Mouse (Mus musculus): ENCODE results near the gene Hint1. TPM values are rescaled to one million over a fixed set of nuclear protein-coding genes. Genes with fewer than 3 reads are reported as not detected.

Gene Hint1
- total and polyA plus RNA-seq, 3 experiments, result 529 to 2,790 (median 567) TPM

DNA sequence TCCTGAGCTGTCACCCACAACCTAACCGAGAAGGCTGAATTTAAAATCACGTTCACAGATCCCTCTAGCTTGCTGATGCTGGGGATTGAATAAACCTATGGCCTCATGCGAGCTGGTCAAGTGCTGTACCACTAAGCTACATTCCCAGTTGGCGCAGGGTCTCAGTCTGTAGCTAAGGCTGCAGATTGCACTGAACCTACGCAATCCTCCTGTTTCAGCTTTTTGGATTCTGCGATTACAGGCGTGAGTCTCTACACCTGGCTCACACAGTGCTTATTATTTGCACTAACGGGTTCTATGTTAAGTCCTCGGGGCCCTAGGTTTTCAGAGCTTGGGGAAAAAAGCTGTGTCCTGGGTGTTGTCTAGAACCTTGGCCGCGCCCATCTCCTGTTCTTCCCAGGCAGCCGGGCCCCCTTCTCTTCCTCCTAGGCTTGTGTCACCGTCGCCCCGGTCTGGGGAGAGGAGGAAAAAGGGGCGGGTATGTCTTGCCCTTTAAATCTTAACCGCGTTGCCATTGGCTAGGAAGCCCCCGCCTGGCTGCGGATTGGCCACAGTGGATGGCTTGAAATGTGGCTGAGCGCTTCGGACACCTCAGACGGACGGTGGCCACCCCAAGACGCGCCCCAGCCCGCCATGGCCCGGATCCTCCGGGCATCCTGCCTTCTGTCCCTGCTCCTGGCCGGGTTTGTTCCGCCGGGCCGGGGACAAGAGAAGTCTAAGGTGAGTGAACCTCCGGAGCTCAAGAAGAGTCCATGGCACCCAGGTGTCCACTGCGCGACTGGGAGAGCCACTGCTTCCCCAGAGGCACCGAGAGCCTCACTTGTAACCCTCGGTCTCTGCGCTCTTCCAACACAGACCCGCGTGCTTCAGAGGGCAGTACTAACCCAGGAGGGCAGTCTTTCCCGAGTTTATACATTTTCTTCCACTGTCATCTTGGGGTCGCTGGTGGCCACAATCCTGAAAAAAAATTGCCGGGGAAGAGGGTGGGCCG, 36.4 kb downstream of the Hint1 start, which contains the start of gene Gpx3:
Gpx3 (plus strand) TSS at position 121 of the 991 bp plus-strand sequence.
- Histone ChIP-seq H3K4me1 (ENCODE audit: control insufficient read depth in 1 of 2, insufficient read depth in 2 of 2, low read length in 2 of 2) (peaks cover 2 to 7% of the 10 kb centered on the region in 2 experiments; a peak in 3 of 4 replicates), H3K9me3 (replicated peaks; ENCODE audit: insufficient read depth, low read length) (no peaks in the 10 kb centered on the region), H3K27ac (ENCODE audit: control insufficient read depth, low read depth, low read length) (no peak within 1 kb of the TSS), H3K4me3 (ENCODE audit: control insufficient read depth in 1 of 2, insufficient read depth in 1 of 2, low read depth in 2 of 2, low read length in 2 of 2) (no peak within 1 kb of the TSS), H3K79me2 (ENCODE audit: control insufficient read depth, insufficient read depth, low read length, poor library complexity) (no peaks in the 10 kb centered on the region), H3K36me3 (ENCODE audit: control insufficient read depth in 1 of 2, insufficient read depth in 2 of 2, low read length in 2 of 2) (peaks cover 0 to 5% of the 10 kb centered on the region in 2 experiments; a peak in 1 of 4 replicates), H3K27me3 (ENCODE audit: control insufficient read depth in 1 of 2, insufficient read depth in 2 of 2, low read length in 2 of 2) (peaks cover 0 to 4% of the 10 kb centered on the region in 2 experiments; a peak in 1 of 4 replicates), H3K9ac (ENCODE audit: control insufficient read depth, low read depth, low read length, poor library complexity, severe bottlenecking) (no peak within 1 kb of the TSS)
- DNase-seq (ENCODE audit: low read depth, low spot score), result no peak
- no peak for TF ChIP-seq TAL1 (IDR thresholded peaks at IDR 0.05; ENCODE audit: low read length)

DNA sequence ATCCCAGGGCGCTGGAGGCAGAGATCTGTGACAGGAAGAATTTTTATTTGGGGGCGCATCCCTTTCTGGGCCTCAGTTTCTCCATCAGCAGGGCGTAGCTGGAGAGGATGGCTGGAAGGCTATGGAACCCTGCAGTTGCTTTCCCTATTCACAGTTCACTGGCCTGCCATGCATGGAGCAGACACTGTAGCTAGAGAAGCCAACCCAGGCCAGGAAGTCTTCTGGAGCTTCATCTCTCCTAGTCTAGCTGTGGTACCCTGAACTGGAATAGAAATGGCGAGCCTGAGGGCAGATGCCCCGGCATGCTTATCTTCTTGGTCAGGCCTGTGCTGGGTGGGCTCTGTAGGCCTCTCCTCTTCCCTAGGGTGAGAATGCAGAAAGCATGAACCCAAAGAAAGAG, 37.2 kb downstream of the Hint1 start:
- Histone ChIP-seq H3K27ac (ENCODE audit: control insufficient read depth, low read depth, low read length) (no peak overlapping the region), H3K9ac (ENCODE audit: control insufficient read depth, low read depth, low read length, poor library complexity, severe bottlenecking) (no peak overlapping the region), H3K36me3 (ENCODE audit: control insufficient read depth in 1 of 2, insufficient read depth in 2 of 2, low read length in 2 of 2) (peaks cover 0 to 5% of the 10 kb centered on the region in 2 experiments; a peak in 1 of 4 replicates), H3K9me3 (replicated peaks; ENCODE audit: insufficient read depth, low read length) (no peaks in the 10 kb centered on the region), H3K4me3 (ENCODE audit: control insufficient read depth in 1 of 2, insufficient read depth in 1 of 2, low read depth in 2 of 2, low read length in 2 of 2) (no peak overlapping the region), H3K79me2 (ENCODE audit: control insufficient read depth, insufficient read depth, low read length, poor library complexity) (no peaks in the 10 kb centered on the region), H3K27me3 (ENCODE audit: control insufficient read depth in 1 of 2, insufficient read depth in 2 of 2, low read length in 2 of 2) (peaks cover 0 to 4% of the 10 kb centered on the region in 2 experiments; a peak in 1 of 4 replicates), H3K4me1 (ENCODE audit: control insufficient read depth in 1 of 2, insufficient read depth in 2 of 2, low read length in 2 of 2) (peaks cover 2 to 7% of the 10 kb centered on the region in 2 experiments; a peak in 3 of 4 replicates)
- no peak for TF ChIP-seq CTCF (IDR thresholded peaks at IDR 0.05 in 2 of 3, conservative IDR thresholded peaks at IDR 0.05 in 1 of 3; ENCODE audit: control insufficient read depth in 1 of 3, insufficient read depth in 1 of 3, low read depth in 2 of 3, low read length in 3 of 3, poor library complexity in 1 of 3, severe bottlenecking in 1 of 3)
- no peak for TF ChIP-seq EP300 (IDR thresholded peaks at IDR 0.05; ENCODE audit: low read depth in 1 of 2, low read length in 2 of 2)
- TF ChIP-seq MAFK (IDR thresholded peaks at IDR 0.05; ENCODE audit: borderline replicate concordance, low read depth, low read length), result no peak
- TF ChIP-seq E2F4 (IDR thresholded peaks at IDR 0.05; ENCODE audit: borderline replicate concordance, low read depth, low read length), result no peak
- DNase-seq (ENCODE audit: low read depth, low spot score), result no peak

DNA sequence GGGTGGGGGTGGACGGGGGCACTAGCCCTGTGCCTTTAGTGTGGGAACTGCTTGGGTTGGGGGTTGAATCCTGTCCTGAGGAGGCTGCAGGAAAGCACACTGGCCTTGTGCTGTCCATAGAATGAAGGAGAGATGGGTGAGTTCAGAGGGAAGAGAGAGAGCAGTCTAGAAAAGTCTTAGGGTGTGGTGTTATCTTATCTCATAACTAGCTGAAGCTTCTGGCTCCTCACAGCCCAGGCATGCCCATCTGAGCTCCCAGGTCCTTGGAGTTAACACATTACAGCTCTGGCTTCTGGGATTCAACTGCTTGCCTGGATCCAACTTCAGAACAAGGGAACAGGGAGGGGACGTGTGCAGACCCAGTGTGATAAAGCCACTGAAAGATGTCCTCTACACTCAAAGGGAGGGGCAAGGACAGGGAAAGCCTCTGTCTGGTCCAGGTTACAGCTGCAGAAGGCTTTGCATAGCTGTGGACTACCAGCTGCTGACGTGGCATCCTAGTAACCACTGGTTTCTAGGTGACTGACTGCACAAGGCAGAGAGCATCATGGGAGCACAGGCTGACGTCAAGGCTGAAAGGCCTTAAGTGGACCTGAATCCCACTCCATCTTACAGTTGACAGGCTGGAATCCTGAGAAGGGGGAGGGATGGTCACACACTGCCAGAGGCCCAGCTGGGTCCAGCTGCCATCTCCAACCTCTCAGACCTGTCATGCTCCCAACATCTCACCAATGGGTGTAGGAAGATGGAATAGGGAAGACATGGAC, 37.9 kb downstream of the Hint1 start:
- peak; percentile 36 for DNase-seq (ENCODE audit: low read depth, low spot score)
- Histone ChIP-seq H3K27me3 (ENCODE audit: control insufficient read depth in 1 of 2, insufficient read depth in 2 of 2, low read length in 2 of 2) (peaks cover 0 to 4% of the 10 kb centered on the region in 2 experiments; a peak in 1 of 4 replicates), H3K9ac (ENCODE audit: control insufficient read depth, low read depth, low read length, poor library complexity, severe bottlenecking) (no peak overlapping the region), H3K36me3 (ENCODE audit: control insufficient read depth in 1 of 2, insufficient read depth in 2 of 2, low read length in 2 of 2) (peaks cover 0 to 5% of the 10 kb centered on the region in 2 experiments; a peak in 1 of 4 replicates), H3K4me3 (ENCODE audit: control insufficient read depth in 1 of 2, insufficient read depth in 1 of 2, low read depth in 2 of 2, low read length in 2 of 2) (no peak overlapping the region), H3K79me2 (ENCODE audit: control insufficient read depth, insufficient read depth, low read length, poor library complexity) (no peaks in the 10 kb centered on the region), H3K4me1 (ENCODE audit: control insufficient read depth in 1 of 2, insufficient read depth in 2 of 2, low read length in 2 of 2) (peaks cover 2 to 7% of the 10 kb centered on the region in 2 experiments; a peak in 3 of 4 replicates), H3K27ac (ENCODE audit: control insufficient read depth, low read depth, low read length) (no peak overlapping the region), H3K9me3 (replicated peaks; ENCODE audit: insufficient read depth, low read length) (no peaks in the 10 kb centered on the region)
- TF ChIP-seq ZKSCAN1 (IDR thresholded peaks at IDR 0.05; ENCODE audit: low read depth, low read length) (no peak), BHLHE40 (IDR thresholded peaks at IDR 0.05; ENCODE audit: borderline replicate concordance, low read depth, low read length) (no peak), NELFE (IDR thresholded peaks at IDR 0.05; ENCODE audit: low read depth, low read length) (no peak), NRF1 (IDR thresholded peaks at IDR 0.05; ENCODE audit: insufficient read depth, low read depth, low read length, poor library complexity, severe bottlenecking) (0 out of 2 replicates have a peak, but pooled peaks have one; percentile 20), POLR2A (IDR thresholded peaks at IDR 0.05; ENCODE audit: control insufficient read depth in 1 of 2, insufficient read depth in 1 of 2, low read depth in 1 of 2, low read length in 2 of 2, poor library complexity in 1 of 2) (0 out of 4 replicates have a peak, but pooled peaks of 1 of the 2 experiments have one; percentile 25), GATA1 (IDR thresholded peaks at IDR 0.05; ENCODE audit: low read depth, low read length) (peak; percentile 68), SMC3 (IDR thresholded peaks at IDR 0.05; ENCODE audit: low read depth, low read length) (peak; percentile 25; the same call in 1 of the 2 replicates)

Measured in MEL (cell line).